Comparison of ENCODE assay signal across 9 mouse cellular contexts in genomic region chr10:82689681-82690211, GRCm38 (mm10). TPM values are rescaled to one million over a fixed set of nuclear protein-coding genes. Genes with fewer than 3 reads are reported as not detected.
DNase-seq lines count a peak whose midpoint lies in the region; ATAC-seq and TF ChIP-seq lines count a peak whose summit lies in the region.
"Had no signal": no experiment of that assay in that cellular context is flagged by ENCODE, and none has a peak within 500 bp of the region (broad histone marks: within the 10 kb centered on the region; RNA-seq: fewer than 3 reads in every experiment).

No protein-coding gene starts in this region.

- H3K9ac ChIP-seq in kidney, postnatal 0 days (ENCODE audit: low read depth, low read length), result no peak overlapping the region
- no peak overlapping the region for H3K9ac ChIP-seq in heart, embryonic 13.5 days
- H3K9ac ChIP-seq in forebrain, embryonic 13.5 days, result no peak overlapping the region
- H3K9ac ChIP-seq: midbrain, embryonic 12.5 days had no signal

- H3K27me3 ChIP-seq in kidney, postnatal 0 days (ENCODE audit: insufficient read depth, low read length), result no peaks in the 10 kb centered on the region
- H3K27me3 ChIP-seq in heart, embryonic 13.5 days (replicated peaks), result no peaks in the 10 kb centered on the region; the same call in 1 of the 2 replicates
- H3K27me3 ChIP-seq in forebrain, embryonic 13.5 days, result no peaks in the 10 kb centered on the region
- no peaks in the 10 kb centered on the region for H3K27me3 ChIP-seq in kidney, adult 2 months (replicated peaks; ENCODE audit: control insufficient read depth, insufficient read depth, low read length)
- H3K27me3 ChIP-seq: midbrain, embryonic 12.5 days had no signal

- no peak overlapping the region for H3K4me3 ChIP-seq in kidney, postnatal 0 days (replicated peaks; ENCODE audit: low read depth, low read length)
- H3K4me3 ChIP-seq in heart, embryonic 13.5 days, result peak overlapping the region; percentile 38
- H3K4me3 ChIP-seq in forebrain, embryonic 13.5 days, result no peak overlapping the region
- H3K4me3 ChIP-seq in kidney, adult 2 months (ENCODE audit: insufficient read depth, low read depth, low read length), result no peak overlapping the region

- peak overlapping the region; percentile 48 for H3K4me2 ChIP-seq in kidney, postnatal 0 days (ENCODE audit: low read length)
- peak overlapping the region; percentile 68 for H3K4me2 ChIP-seq in heart, embryonic 13.5 days
- H3K4me2 ChIP-seq in forebrain, embryonic 13.5 days, result no peak overlapping the region

- no peaks in the 10 kb centered on the region for H3K4me1 ChIP-seq in kidney, postnatal 0 days (replicated peaks; ENCODE audit: insufficient read depth, low read length)
- H3K4me1 ChIP-seq in heart, embryonic 13.5 days, result peaks cover 25% of the 10 kb centered on the region
- H3K4me1 ChIP-seq in forebrain, embryonic 13.5 days, result 0 out of 2 replicates have a peak, but pooled peaks cover 4% of the 10 kb centered on the region
- H3K4me1 ChIP-seq in kidney, adult 2 months (ENCODE audit: control insufficient read depth, insufficient read depth, low read length), result no peaks in the 10 kb centered on the region

- no peak for ATAC-seq in kidney, postnatal 0 days (replicated peaks; ENCODE audit: low FRiP score, low read depth)
- no peak for ATAC-seq in heart, embryonic 13.5 days (ENCODE audit: extremely low read depth, insufficient number of reproducible peaks, low FRiP score, low TSS enrichment)
- no peak for ATAC-seq in forebrain, embryonic 13.5 days

- DNase-seq in kidney, postnatal 0 days (ENCODE audit: low spot score), result peak; percentile 55
- no peak for DNase-seq in kidney, adult 11 months
- peak; percentile 68 for DNase-seq in brain, adult 2 months (ENCODE audit: low read depth, low spot score)
- DNase-seq in lung, postnatal 36 days, result peak; percentile 30
- no peak for DNase-seq in kidney, adult 2 months
- no peak for DNase-seq in right cerebral cortex, postnatal 4 days

- H3K9me3 ChIP-seq in kidney, postnatal 0 days (replicated peaks; ENCODE audit: low read length), result no peaks in the 10 kb centered on the region
- H3K9me3 ChIP-seq in heart, embryonic 13.5 days, result no peaks in the 10 kb centered on the region
- no peaks in the 10 kb centered on the region for H3K9me3 ChIP-seq in forebrain, embryonic 13.5 days (replicated peaks)
- H3K9me3 ChIP-seq: midbrain, embryonic 12.5 days had no signal

- H3K27ac ChIP-seq in kidney, postnatal 0 days, result no peak overlapping the region
- peak overlapping the region; percentile 59 for H3K27ac ChIP-seq in heart, embryonic 13.5 days (replicated peaks)
- no peak overlapping the region for H3K27ac ChIP-seq in forebrain, embryonic 13.5 days
- no peak overlapping the region for H3K27ac ChIP-seq in kidney, adult 2 months (ENCODE audit: insufficient read depth, low read depth, low read length)
- H3K27ac ChIP-seq: midbrain, embryonic 12.5 days had no signal

- WGBS in kidney, postnatal 0 days, result 54% methylated on average over 7 of the region's 7 CpGs
- 66% methylated on average over 7 of the region's 7 CpGs for WGBS in heart, embryonic 13.5 days
- WGBS in forebrain, embryonic 13.5 days, result 80% methylated on average over 7 of the region's 7 CpGs
- WGBS in kidney, adult 2 months, result 64% methylated on average over 7 of the region's 7 CpGs

- TF ChIP-seq POLR2A in kidney, adult 2 months (IDR thresholded peaks at IDR 0.05; ENCODE audit: low read depth, low read length), result no peak

- TF ChIP-seq CTCF in kidney, postnatal 0 days (IDR thresholded peaks at IDR 0.05; ENCODE audit: low read depth), result no peak
- TF ChIP-seq CTCF in kidney, adult 2 months (conservative IDR thresholded peaks at IDR 0.05; ENCODE audit: insufficient read depth, insufficient read length, low read depth, low read length), result no peak

- no peaks in the 10 kb centered on the region for H3K36me3 ChIP-seq in kidney, postnatal 0 days (ENCODE audit: insufficient read depth, low read length)
- H3K36me3 ChIP-seq in heart, embryonic 13.5 days, result no peaks in the 10 kb centered on the region
- H3K36me3 ChIP-seq in forebrain, embryonic 13.5 days (ENCODE audit: poor library complexity, severe bottlenecking), result no peaks in the 10 kb centered on the region
- no peaks in the 10 kb centered on the region for H3K36me3 ChIP-seq in kidney, adult 2 months (ENCODE audit: control insufficient read depth, insufficient read depth, low read length)
- H3K36me3 ChIP-seq: midbrain, embryonic 12.5 days had no signal

RNA-seq across cellular contexts. Expression of gene Glt8d2, which starts 0.7 kb away (rescaled TPM):
- 1.5 and 2.0 TPM in 2 replicates for polyA plus RNA-seq in kidney, postnatal 0 days (2015; fragmentation: Nextera tagmentation; extraction: Ambion mirVana)
- 1.9 and 2.1 TPM in 2 replicates for polyA plus RNA-seq in heart, embryonic 13.5 days (2015; fragmentation: Nextera tagmentation; extraction: Ambion mirVana)
- polyA plus RNA-seq in forebrain, embryonic 13.5 days (2015; fragmentation: Nextera tagmentation; extraction: Ambion mirVana), result 1.9 and 2.4 TPM in 2 replicates
- polyA plus RNA-seq in kidney, adult 2 months (2012; rRNA removed), result 0.94 and 2.4 TPM in 2 replicates

RNA-seq across cellular contexts. Expression of gene Hcfc2, which starts 6.2 kb away (rescaled TPM):
- polyA plus RNA-seq in kidney, postnatal 0 days (2015; fragmentation: Nextera tagmentation; extraction: Ambion mirVana), result 24.5 and 26.4 TPM in 2 replicates
- 31.3 and 37.0 TPM in 2 replicates for polyA plus RNA-seq in heart, embryonic 13.5 days (2015; fragmentation: Nextera tagmentation; extraction: Ambion mirVana)
- 47.5 and 48.1 TPM in 2 replicates for polyA plus RNA-seq in forebrain, embryonic 13.5 days (2015; fragmentation: Nextera tagmentation; extraction: Ambion mirVana)
- 7.6 and 8.1 TPM in 2 replicates for polyA plus RNA-seq in kidney, adult 2 months (2012; rRNA removed)

Comparison
In these comparisons a context has a peak if more than half of its experiments do, and no peak if none do; other contexts are left out.
1. DNase-seq: peak in kidney, postnatal 0 days (single experiment), brain, adult 2 months (single experiment) and lung, postnatal 36 days (single experiment); none in kidney, adult 11 months (single experiment), kidney, adult 2 months (single experiment) and right cerebral cortex, postnatal 4 days (single experiment).